Mouse (Mus musculus): ENCODE measurements around the gene Arntl. TPM values are rescaled to one million over a fixed set of nuclear protein-coding genes. Genes with fewer than 3 reads are reported as not detected.

Gene Arntl
- total and polyA plus RNA-seq, 3 experiments, result 4.6 to 29.9 (median 23.8) TPM

DNA sequence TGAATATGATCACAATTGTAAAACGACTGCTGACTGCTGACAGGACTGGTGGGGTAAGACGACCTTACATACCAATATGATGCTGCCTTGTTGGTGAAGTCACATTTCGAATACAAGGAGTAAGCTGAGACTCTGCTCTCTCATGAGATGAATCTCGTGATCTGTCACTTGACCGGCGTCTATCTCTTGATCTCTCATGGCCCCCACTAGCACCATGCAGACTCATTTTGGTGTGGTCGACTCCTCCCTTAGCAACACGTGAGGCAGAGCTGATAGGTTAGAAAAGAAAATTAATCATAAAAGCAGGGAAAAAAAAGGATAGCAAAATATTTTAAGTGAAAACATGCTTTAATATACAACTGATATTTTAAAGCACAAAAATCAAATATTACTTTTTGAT, 128.0 kb downstream of the Arntl start:
- peaks cover 3% of the 10 kb centered on the region; the same call in 1 of the 2 replicates for H3K4me1 ChIP-seq (ENCODE audit: insufficient read depth, low read depth, low read length)
- H3K4me3 ChIP-seq (ENCODE audit: low read depth, low read length), result no peak overlapping the region
- ATAC-seq (ENCODE audit: extremely low read depth, insufficient number of reproducible peaks, low FRiP score, poor library complexity, severe bottlenecking) (peak; percentile 91), DNase-seq (ENCODE audit: low spot score) (no peak)
- no peaks in the 10 kb centered on the region for H3K27me3 ChIP-seq (ENCODE audit: insufficient read depth, low read length)
- peaks cover 7% of the 10 kb centered on the region for H3K36me3 ChIP-seq (replicated peaks)
- H3K9me3 ChIP-seq (replicated peaks), result no peaks in the 10 kb centered on the region
- no peak for TF ChIP-seq CTCF (IDR thresholded peaks at IDR 0.05; ENCODE audit: low read depth, low read length)
- TF ChIP-seq GATA2 (IDR thresholded peaks at IDR 0.05; ENCODE audit: borderline replicate concordance, low read depth, low read length), result no peak
- no peak for TF ChIP-seq GATA1 (IDR thresholded peaks at IDR 0.05; ENCODE audit: borderline replicate concordance, low read length)
- TF ChIP-seq POLR2AphosphoS5 (IDR thresholded peaks at IDR 0.05; ENCODE audit: insufficient replicate concordance, low read depth, low read length), result no peak
- TF ChIP-seq TAL1 (conservative IDR thresholded peaks at IDR 0.05; ENCODE audit: low read depth, low read length), result no peak

DNA sequence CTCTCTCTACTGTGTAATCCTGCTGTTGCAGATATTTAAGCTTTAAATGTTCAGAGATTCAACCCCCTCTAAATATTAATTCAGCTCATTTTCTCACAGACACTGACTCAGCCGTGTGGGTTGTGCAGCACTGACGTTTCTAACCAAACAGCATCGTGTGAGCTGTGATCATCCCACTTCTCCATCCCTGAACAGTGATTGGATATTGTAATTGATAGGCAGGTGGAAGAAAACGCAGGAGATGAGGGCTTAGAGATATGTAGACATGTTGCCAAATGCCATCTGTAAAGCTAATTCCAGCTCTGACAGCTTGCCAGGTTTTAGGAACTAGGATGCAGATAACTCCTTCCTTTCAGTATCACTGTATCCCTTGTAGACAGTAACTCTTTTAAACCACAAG, 140.0 kb downstream of the Arntl start:
- H3K27me3 ChIP-seq (ENCODE audit: insufficient read depth, low read length), result no peaks in the 10 kb centered on the region
- no peak for DNase-seq (ENCODE audit: low spot score)
- no peaks in the 10 kb centered on the region for H3K36me3 ChIP-seq (replicated peaks)
- H3K4me1 ChIP-seq (ENCODE audit: insufficient read depth, low read depth, low read length), result peaks cover 5% of the 10 kb centered on the region; the same call in 1 of the 2 replicates
- no peaks in the 10 kb centered on the region for H3K9me3 ChIP-seq (replicated peaks)
- TF ChIP-seq GATA1 (IDR thresholded peaks at IDR 0.05; ENCODE audit: borderline replicate concordance, low read length) (no peak), TAL1 (conservative IDR thresholded peaks at IDR 0.05; ENCODE audit: low read depth, low read length) (no peak)
- ATAC-seq (ENCODE audit: extremely low read depth, insufficient number of reproducible peaks, low FRiP score, poor library complexity, severe bottlenecking), result no peak
- no peak overlapping the region for H3K4me3 ChIP-seq (ENCODE audit: low read depth, low read length)

DNA sequence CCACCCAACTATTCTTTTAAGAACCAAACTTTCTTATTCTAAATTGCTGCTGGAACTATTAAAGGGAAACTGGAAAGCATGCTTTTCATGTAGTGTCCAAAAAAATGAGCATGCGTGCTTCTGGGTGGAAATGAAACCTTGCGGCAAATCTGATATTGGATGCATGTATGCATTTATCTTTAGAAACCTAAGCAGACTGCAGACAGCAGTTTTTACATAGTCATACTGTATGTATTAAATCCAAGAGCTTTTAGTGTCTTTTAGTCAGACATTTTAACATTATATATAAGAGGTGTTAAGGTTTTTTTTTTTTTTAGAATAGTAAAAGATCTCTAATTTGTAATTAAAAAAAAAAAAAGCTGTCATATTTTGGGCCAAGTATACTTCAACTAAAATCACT, 140.4 kb downstream of the Arntl start:
- TF ChIP-seq POLR2AphosphoS5 (IDR thresholded peaks at IDR 0.05; ENCODE audit: insufficient replicate concordance, low read depth, low read length) (no peak), GATA2 (IDR thresholded peaks at IDR 0.05; ENCODE audit: borderline replicate concordance, low read depth, low read length) (no peak), GATA1 (IDR thresholded peaks at IDR 0.05; ENCODE audit: borderline replicate concordance, low read length) (no peak), CTCF (IDR thresholded peaks at IDR 0.05; ENCODE audit: low read depth, low read length) (no peak), TAL1 (conservative IDR thresholded peaks at IDR 0.05; ENCODE audit: low read depth, low read length) (no peak)

DNA sequence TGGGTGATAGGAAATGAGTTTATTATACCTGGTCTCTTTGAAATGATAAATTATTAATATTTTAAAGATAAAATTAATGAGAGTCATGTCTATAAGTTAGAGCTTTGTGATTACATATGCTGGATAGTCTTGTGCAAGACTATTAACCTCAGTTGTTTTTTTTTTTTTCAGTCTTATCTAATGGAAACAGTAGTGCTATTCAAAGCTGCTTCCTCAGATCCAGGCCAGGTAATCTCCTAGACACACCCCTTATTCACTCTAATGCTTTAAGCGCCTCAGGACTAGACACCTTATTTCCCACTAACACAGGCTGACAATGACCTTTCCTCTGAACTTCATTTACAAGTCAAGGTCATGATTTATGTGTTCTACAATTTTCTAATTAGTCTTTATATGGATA, 141.8 kb downstream of the Arntl start:
- peak; percentile 39 for TF ChIP-seq TAL1 (conservative IDR thresholded peaks at IDR 0.05; ENCODE audit: low read depth, low read length)
- TF ChIP-seq GATA1 (IDR thresholded peaks at IDR 0.05; ENCODE audit: borderline replicate concordance, low read length), result no peak
- Histone ChIP-seq H3K36me3 (replicated peaks) (no peaks in the 10 kb centered on the region), H3K9me3 (replicated peaks) (no peaks in the 10 kb centered on the region), H3K27me3 (ENCODE audit: insufficient read depth, low read length) (no peaks in the 10 kb centered on the region), H3K4me3 (ENCODE audit: low read depth, low read length) (no peak overlapping the region), H3K4me1 (ENCODE audit: insufficient read depth, low read depth, low read length) (peaks cover 5% of the 10 kb centered on the region; the same call in 1 of the 2 replicates)
- DNase-seq (ENCODE audit: low spot score) (no peak), ATAC-seq (ENCODE audit: extremely low read depth, insufficient number of reproducible peaks, low FRiP score, poor library complexity, severe bottlenecking) (peak; percentile 66)

More for the DNA sequence above, 140.4 kb downstream of the Arntl start:
- Histone ChIP-seq H3K4me3 (ENCODE audit: low read depth, low read length) (no peak overlapping the region), H3K36me3 (replicated peaks) (no peaks in the 10 kb centered on the region), H3K9me3 (replicated peaks) (no peaks in the 10 kb centered on the region), H3K27me3 (ENCODE audit: insufficient read depth, low read length) (no peaks in the 10 kb centered on the region), H3K4me1 (ENCODE audit: insufficient read depth, low read depth, low read length) (peaks cover 5% of the 10 kb centered on the region; the same call in 1 of the 2 replicates)
- DNase-seq (ENCODE audit: low spot score), result no peak
- ATAC-seq (ENCODE audit: extremely low read depth, insufficient number of reproducible peaks, low FRiP score, poor library complexity, severe bottlenecking), result no peak

Other genes with a start within 250 kb of the Arntl start
- 22.1 and 40.9 TPM in 2 replicates for gene Btbd10, start 161.9 kb downstream of the Arntl start, total RNA-seq (2014; fragmentation: Nextera tagmentation)
- gene Btbd10, start 161.9 kb downstream of the Arntl start, total RNA-seq (2017), result 50.2 and 53.5 TPM in 2 replicates
- 5.0 and 5.4 TPM in 2 replicates for gene Btbd10, start 161.9 kb downstream of the Arntl start, polyA plus RNA-seq (2012)
- gene Pth, start 181.1 kb downstream of the Arntl start, total RNA-seq (2014; fragmentation: Nextera tagmentation), result not detected in 2 replicates
- 0.33 TPM in 1 of 2 replicates, not detected in the other for gene Pth, start 181.1 kb downstream of the Arntl start, total RNA-seq (2017)
- not detected in 2 replicates for gene Pth, start 181.1 kb downstream of the Arntl start, polyA plus RNA-seq (2012)

Data from G1E (cell line).